ENCODE assay signal across 8 mouse cellular contexts in genomic region chr16:97166166-97166565, GRCm38 (mm10). TPM values are rescaled to one million over a fixed set of nuclear protein-coding genes. Genes with fewer than 3 reads are reported as not detected.
A peak's percentile ranks its signal among the peaks of the same experiment; 100 is the strongest.
DNase-seq lines count a peak whose midpoint lies in the region; ATAC-seq and TF ChIP-seq lines count a peak whose summit lies in the region.

No protein-coding gene starts in this region.

- WGBS in lung, postnatal 0 days, result 37% methylated on average over 2 of the region's 2 CpGs
- 47% methylated on average over 2 of the region's 2 CpGs for WGBS in limb, embryonic 12.5 days

- peak; percentile 3 for DNase-seq in embryo, embryonic 10.5 days (ENCODE audit: low spot score)
- DNase-seq in embryo, embryonic 10 days (ENCODE audit: low spot score), result no peak
- DNase-seq in lung, postnatal 0 days (ENCODE audit: low spot score), result no peak
- DNase-seq in lung, adult 18-20 months, result no peak
- DNase-seq in embryo, embryonic 9.5 days (ENCODE audit: extremely low spot score), result no peak
- DNase-seq in T-cell, adult 2 months (ENCODE audit: low spot score), result no peak

- H3K9me3 ChIP-seq in lung, postnatal 0 days (ENCODE audit: low read length), result no peaks in the 10 kb centered on the region
- no peaks in the 10 kb centered on the region for H3K9me3 ChIP-seq in limb, embryonic 12.5 days

- TF ChIP-seq EP300 in lung, postnatal 0 days (IDR thresholded peaks at IDR 0.05), result no peak

- ATAC-seq in lung, postnatal 0 days, result no peak
- no peak for ATAC-seq in limb, embryonic 12.5 days (ENCODE audit: insufficient number of reproducible peaks, insufficient read depth, low FRiP score, low TSS enrichment, low read depth)
- ATAC-seq in megakaryocyte, adult 5-6 weeks (ENCODE audit: poor library complexity, severe bottlenecking), result no peak

- H3K4me2 ChIP-seq in lung, postnatal 0 days (replicated peaks; ENCODE audit: low read depth, low read length), result peak overlapping the region; percentile 18; the same call in 1 of the 2 replicates
- H3K4me2 ChIP-seq in limb, embryonic 12.5 days, result 0 out of 2 replicates have a peak overlapping the region, but pooled peaks have one; percentile 75

- no peaks in the 10 kb centered on the region for H3K4me1 ChIP-seq in lung, postnatal 0 days (ENCODE audit: insufficient read depth, low read depth, low read length)
- peaks cover 18% of the 10 kb centered on the region for H3K4me1 ChIP-seq in limb, embryonic 12.5 days (replicated peaks)

- H3K9ac ChIP-seq in lung, postnatal 0 days (replicated peaks; ENCODE audit: low read depth), result no peak overlapping the region
- H3K9ac ChIP-seq in limb, embryonic 12.5 days (replicated peaks), result no peak overlapping the region

- H3K27ac ChIP-seq in lung, postnatal 0 days (ENCODE audit: low read length), result no peak overlapping the region
- H3K27ac ChIP-seq in limb, embryonic 12.5 days, result no peak overlapping the region

- no peak for TF ChIP-seq CTCF in lung, postnatal 0 days (IDR thresholded peaks at IDR 0.05)

- H3K4me3 ChIP-seq in lung, postnatal 0 days (ENCODE audit: low read depth, low read length), result no peak overlapping the region
- H3K4me3 ChIP-seq in limb, embryonic 12.5 days (replicated peaks), result no peak overlapping the region

- H3K36me3 ChIP-seq in lung, postnatal 0 days (ENCODE audit: insufficient read depth, low read length), result no peaks in the 10 kb centered on the region
- no peaks in the 10 kb centered on the region for H3K36me3 ChIP-seq in limb, embryonic 12.5 days

- peaks cover 19% of the 10 kb centered on the region for H3K27me3 ChIP-seq in lung, postnatal 0 days (replicated peaks; ENCODE audit: insufficient read depth, low read length)
- H3K27me3 ChIP-seq in limb, embryonic 12.5 days, result peaks cover 65% of the 10 kb centered on the region

RNA-seq across cellular contexts. Expression of gene Dscam, which starts 4.4 kb away (rescaled TPM):
- polyA plus RNA-seq in lung, postnatal 0 days (2015; fragmentation: Nextera tagmentation; extraction: Ambion mirVana), result not detected in 2 replicates
- 0.08 TPM in 1 of 2 replicates, not detected in the other for polyA plus RNA-seq in limb, embryonic 12.5 days (2016; fragmentation: Nextera tagmentation; extraction: Ambion mirVana)
- total RNA-seq in megakaryocyte, adult 5-6 weeks (2015), result 0.05 and 0.16 TPM in 2 replicates
- total RNA-seq in megakaryocyte, adult 5-6 weeks (2017), result 0.04 TPM in 2 replicates
